Mouse (Mus musculus): ENCODE measurements at regions not wholly inside any gene's neighbourhood (a gene's known extent, or its start where the extent isn't known, plus 50 kb on each side); places are given as distances from the start of the nearest gene placed in this dataset.

- H3K4me1 ChIP-seq (ENCODE audit: insufficient read depth), result no peaks in the 10 kb centered on the region
- H3K9me3 ChIP-seq (ENCODE audit: low read depth, low read length), result no peaks in the 10 kb centered on the region
- H3K36me3 ChIP-seq (ENCODE audit: insufficient read depth), result no peaks in the 10 kb centered on the region
- TF ChIP-seq CTCF (IDR thresholded peaks at IDR 0.05; ENCODE audit: low read depth), result no peak
- H3K27me3 ChIP-seq (ENCODE audit: insufficient read depth, low read length), result no peaks in the 10 kb centered on the region
- no peak overlapping the region for H3K9ac ChIP-seq
- ATAC-seq (ENCODE audit: insufficient read depth) (no peak), DNase-seq (no peak)
- H3K27ac ChIP-seq (ENCODE audit: low read depth), result no peak overlapping the region
- WGBS, result 68% methylated on average over 6 of the region's 6 CpGs
- no peak overlapping the region for H3K4me3 ChIP-seq (ENCODE audit: low read depth, low read length)
- no peak overlapping the region for H3K4me2 ChIP-seq
Observed at GRCm38 (mm10) chr11:111897001-111897400, 831.0 kb downstream of the Kcnj2 start.

DNA sequence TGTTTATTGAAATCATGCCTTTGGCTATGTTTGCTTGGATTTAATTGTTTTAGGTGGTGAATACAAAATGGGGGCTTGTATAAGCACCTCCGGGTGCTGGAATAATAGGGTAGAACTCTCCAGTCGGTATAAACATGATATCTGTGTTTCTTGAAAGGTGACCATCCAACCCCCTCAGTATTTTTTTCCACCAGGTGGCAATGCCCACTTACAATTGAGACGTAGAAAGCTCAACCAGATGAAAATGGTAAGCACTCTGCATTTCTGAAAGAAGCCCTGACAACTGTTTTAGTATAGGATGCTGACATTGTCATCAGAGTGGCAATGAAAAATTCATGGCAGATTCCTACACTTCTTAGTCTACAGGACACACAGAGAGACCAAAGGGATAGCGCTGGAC is 838.1 kb downstream of the Kcnj2 start:
- ATAC-seq (ENCODE audit: insufficient read depth), result no peak
- WGBS, result 69% methylated on average over 4 of the region's 4 CpGs

DNA sequence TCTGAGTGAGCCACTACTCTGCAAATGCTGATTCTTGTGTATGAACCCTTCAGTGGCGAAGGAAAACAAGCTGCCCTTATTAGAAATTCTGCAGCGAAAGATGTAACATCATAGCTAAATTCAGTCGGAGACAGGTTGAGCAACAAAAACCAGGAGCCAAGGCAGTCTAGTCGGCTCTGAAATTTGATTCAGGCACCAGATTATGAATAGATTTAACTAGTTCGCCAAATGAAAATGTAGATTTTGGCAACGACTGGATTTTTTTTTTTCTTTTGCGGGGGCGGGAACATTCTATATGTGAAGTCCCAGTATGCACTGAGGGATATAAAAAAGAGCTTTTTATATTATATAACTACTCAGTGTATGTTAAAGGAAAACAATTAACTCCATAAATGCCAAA is 847.9 kb downstream of the Kcnj2 start:
- H3K36me3 ChIP-seq (ENCODE audit: insufficient read depth), result no peaks in the 10 kb centered on the region
- TF ChIP-seq CTCF (IDR thresholded peaks at IDR 0.05; ENCODE audit: low read depth), result no peak
- 74% methylated on average over 8 of the region's 8 CpGs for WGBS
- no peaks in the 10 kb centered on the region for H3K27me3 ChIP-seq (ENCODE audit: insufficient read depth, low read length)
- no peak overlapping the region for H3K27ac ChIP-seq (ENCODE audit: low read depth)
- DNase-seq (no peak), ATAC-seq (ENCODE audit: insufficient read depth) (no peak)
- no peaks in the 10 kb centered on the region for H3K4me1 ChIP-seq (ENCODE audit: insufficient read depth)
- no peak overlapping the region for H3K4me3 ChIP-seq (ENCODE audit: low read depth, low read length)
- no peak overlapping the region for H3K9ac ChIP-seq
- no peak overlapping the region for H3K4me2 ChIP-seq
- H3K9me3 ChIP-seq (ENCODE audit: low read depth, low read length), result no peaks in the 10 kb centered on the region

More for the DNA sequence above, 838.1 kb downstream of the Kcnj2 start:
- Histone ChIP-seq H3K9ac (no peak overlapping the region), H3K36me3 (ENCODE audit: insufficient read depth) (no peaks in the 10 kb centered on the region), H3K4me1 (ENCODE audit: insufficient read depth) (no peaks in the 10 kb centered on the region), H3K9me3 (ENCODE audit: low read depth, low read length) (no peaks in the 10 kb centered on the region), H3K4me2 (no peak overlapping the region), H3K27ac (ENCODE audit: low read depth) (no peak overlapping the region), H3K27me3 (ENCODE audit: insufficient read depth, low read length) (no peaks in the 10 kb centered on the region), H3K4me3 (ENCODE audit: low read depth, low read length) (no peak overlapping the region)
- DNase-seq, result peak; percentile 61
- peak; percentile 51 for TF ChIP-seq CTCF (IDR thresholded peaks at IDR 0.05; ENCODE audit: low read depth)

DNA sequence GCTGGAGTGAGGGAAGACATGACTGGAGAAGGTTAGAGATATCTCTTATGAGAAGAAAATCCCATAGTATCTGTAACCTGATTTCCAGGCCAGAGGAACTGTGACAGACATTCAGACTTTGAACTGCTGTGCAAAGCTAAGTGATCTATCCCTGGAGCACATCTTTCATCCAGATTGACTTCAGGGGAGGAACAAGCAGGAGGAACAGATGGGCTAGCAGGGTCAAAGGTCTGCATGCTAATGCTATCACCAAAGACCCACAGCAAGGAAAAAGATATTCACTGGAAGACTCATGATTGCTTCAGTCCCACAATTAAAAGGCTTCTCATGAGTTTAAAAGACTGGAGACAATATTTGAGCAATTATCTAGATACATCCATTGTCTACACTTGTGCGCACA is 855.7 kb upstream of the Sox9 start:
- H3K27ac ChIP-seq (ENCODE audit: low read depth), result no peak overlapping the region
- H3K4me3 ChIP-seq (ENCODE audit: low read depth, low read length), result no peak overlapping the region
- no peaks in the 10 kb centered on the region for H3K4me1 ChIP-seq (ENCODE audit: insufficient read depth)
- H3K9me3 ChIP-seq (ENCODE audit: low read depth, low read length), result no peaks in the 10 kb centered on the region
- no peak for ATAC-seq (ENCODE audit: insufficient read depth)
- TF ChIP-seq CTCF (IDR thresholded peaks at IDR 0.05; ENCODE audit: low read depth), result no peak
- no peak overlapping the region for H3K9ac ChIP-seq
- no peaks in the 10 kb centered on the region for H3K27me3 ChIP-seq (ENCODE audit: insufficient read depth, low read length)
- 98% methylated on average over 1 of the region's 1 CpGs for WGBS
- H3K36me3 ChIP-seq (ENCODE audit: insufficient read depth), result no peaks in the 10 kb centered on the region
- DNase-seq, result no peak
- H3K4me2 ChIP-seq, result no peak overlapping the region

DNA sequence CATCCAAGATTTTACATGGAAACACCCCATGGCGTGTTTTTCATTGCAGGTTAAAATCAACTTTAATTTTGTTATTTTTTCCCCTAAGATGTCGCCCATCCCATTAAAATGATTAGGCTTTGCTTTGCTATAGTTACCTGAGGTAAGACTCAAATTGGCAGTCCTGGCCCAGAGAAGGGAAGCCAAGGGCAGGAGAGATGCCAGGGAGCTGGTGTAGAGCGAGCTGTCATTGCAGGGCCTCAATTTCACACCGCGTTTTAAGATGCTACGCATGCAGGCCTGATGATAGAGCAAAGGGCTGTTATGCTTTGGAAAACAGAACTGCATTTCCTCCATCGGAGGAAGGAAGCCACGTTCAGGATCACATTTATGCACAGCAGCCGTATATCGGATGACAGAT is 852.7 kb upstream of the Sox9 start:
- H3K4me3 ChIP-seq (ENCODE audit: low read depth, low read length), result no peak overlapping the region
- DNase-seq (no peak), ATAC-seq (ENCODE audit: insufficient read depth) (no peak)
- H3K27ac ChIP-seq (ENCODE audit: low read depth), result no peak overlapping the region
- H3K36me3 ChIP-seq (ENCODE audit: insufficient read depth), result no peaks in the 10 kb centered on the region
- no peaks in the 10 kb centered on the region for H3K27me3 ChIP-seq (ENCODE audit: insufficient read depth, low read length)
- H3K4me2 ChIP-seq, result no peak overlapping the region
- no peaks in the 10 kb centered on the region for H3K9me3 ChIP-seq (ENCODE audit: low read depth, low read length)
- H3K4me1 ChIP-seq (ENCODE audit: insufficient read depth), result no peaks in the 10 kb centered on the region
- TF ChIP-seq CTCF (IDR thresholded peaks at IDR 0.05; ENCODE audit: low read depth), result no peak
- no peak overlapping the region for H3K9ac ChIP-seq
- 73% methylated on average over 10 of the region's 10 CpGs for WGBS

DNA sequence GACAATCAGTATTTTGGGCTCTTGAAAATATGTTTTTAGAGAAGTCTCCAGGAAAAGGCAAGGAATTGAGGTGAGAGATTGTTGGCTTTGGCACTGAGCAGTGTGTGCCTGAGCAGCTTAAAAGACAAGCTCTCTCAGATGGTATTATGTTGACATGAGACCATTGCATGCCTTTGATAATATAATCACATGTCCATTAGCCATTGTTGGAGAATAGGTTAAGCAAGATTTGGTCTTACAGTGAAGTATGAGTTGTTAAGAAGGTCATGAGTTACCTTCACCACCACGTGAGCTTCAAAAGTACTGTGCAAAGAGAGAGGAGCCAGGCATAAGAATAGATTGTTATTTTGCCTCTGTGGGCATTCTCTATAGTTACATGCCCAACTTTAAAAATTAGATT is 850.0 kb upstream of the Sox9 start:
- TF ChIP-seq CTCF (IDR thresholded peaks at IDR 0.05; ENCODE audit: low read depth), result no peak
- H3K27me3 ChIP-seq (ENCODE audit: insufficient read depth, low read length), result no peaks in the 10 kb centered on the region
- H3K27ac ChIP-seq (ENCODE audit: low read depth), result no peak overlapping the region
- DNase-seq (no peak), ATAC-seq (ENCODE audit: insufficient read depth) (no peak)
- H3K4me2 ChIP-seq, result no peak overlapping the region
- H3K4me3 ChIP-seq (ENCODE audit: low read depth, low read length), result no peak overlapping the region
- WGBS, result 32% methylated on average over 1 of the region's 1 CpGs
- H3K4me1 ChIP-seq (ENCODE audit: insufficient read depth), result no peaks in the 10 kb centered on the region
- H3K9me3 ChIP-seq (ENCODE audit: low read depth, low read length), result no peaks in the 10 kb centered on the region
- H3K36me3 ChIP-seq (ENCODE audit: insufficient read depth), result no peaks in the 10 kb centered on the region
- no peak overlapping the region for H3K9ac ChIP-seq

DNA sequence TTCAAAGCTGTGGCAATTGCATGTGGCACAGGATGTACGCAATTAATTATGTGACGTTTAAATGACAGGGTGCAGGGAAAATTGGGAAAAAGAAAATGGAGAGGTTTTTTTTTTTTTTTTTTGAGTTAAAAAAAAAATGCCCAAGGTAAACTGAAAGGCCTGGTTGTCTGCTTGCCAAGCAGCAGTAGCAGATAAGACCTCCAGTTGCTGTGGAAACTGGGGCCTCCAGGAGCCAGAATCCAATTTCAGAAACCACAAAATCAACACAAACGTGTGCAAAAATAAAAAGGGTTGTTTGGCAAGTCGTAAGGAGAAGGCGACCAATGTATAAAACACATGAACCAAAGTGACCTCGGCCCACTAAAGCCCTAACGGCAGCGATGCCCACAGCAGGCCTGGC is 837.7 kb upstream of the Sox9 start:
- 0 out of 2 replicates have a peak overlapping the region, but pooled peaks have one; percentile 30 for H3K27ac ChIP-seq (ENCODE audit: low read depth)
- no peaks in the 10 kb centered on the region for H3K27me3 ChIP-seq (ENCODE audit: insufficient read depth, low read length)
- ATAC-seq (ENCODE audit: insufficient read depth) (no peak), DNase-seq (peak; percentile 65)
- no peak overlapping the region for H3K9ac ChIP-seq
- peaks cover 5% of the 10 kb centered on the region; the same call in 1 of the 2 replicates for H3K4me1 ChIP-seq (ENCODE audit: insufficient read depth)
- H3K9me3 ChIP-seq (ENCODE audit: low read depth, low read length), result no peaks in the 10 kb centered on the region
- no peak for TF ChIP-seq CTCF (IDR thresholded peaks at IDR 0.05; ENCODE audit: low read depth)
- H3K4me2 ChIP-seq, result 0 out of 2 replicates have a peak overlapping the region, but pooled peaks have one; percentile 27
- WGBS, result 42% methylated on average over 8 of the region's 8 CpGs
- no peaks in the 10 kb centered on the region for H3K36me3 ChIP-seq (ENCODE audit: insufficient read depth)
- no peak overlapping the region for H3K4me3 ChIP-seq (ENCODE audit: low read depth, low read length)

- H3K36me3 ChIP-seq (ENCODE audit: insufficient read depth), result no peaks in the 10 kb centered on the region
- ATAC-seq (ENCODE audit: insufficient read depth) (no peak), DNase-seq (no peak)
- H3K9me3 ChIP-seq (ENCODE audit: low read depth, low read length), result no peaks in the 10 kb centered on the region
- H3K4me1 ChIP-seq (ENCODE audit: insufficient read depth), result peaks cover 5% of the 10 kb centered on the region; the same call in 1 of the 2 replicates
- TF ChIP-seq CTCF (IDR thresholded peaks at IDR 0.05; ENCODE audit: low read depth), result no peak
- H3K9ac ChIP-seq, result no peak overlapping the region
- no peaks in the 10 kb centered on the region for H3K27me3 ChIP-seq (ENCODE audit: insufficient read depth, low read length)
- H3K4me2 ChIP-seq, result no peak overlapping the region
- 0 out of 2 replicates have a peak overlapping the region, but pooled peaks have one; percentile 19 for H3K27ac ChIP-seq (ENCODE audit: low read depth)
- no peak overlapping the region for H3K4me3 ChIP-seq (ENCODE audit: low read depth, low read length)
Observed at GRCm38 (mm10) chr11:111945806-111946205, 836.2 kb upstream of the Sox9 start.

All from lung, embryonic 14.5 days (tissue).